Mouse (Mus musculus): ENCODE results near the gene Tmem11.

Tmem11 gene

GRCm38 (mm10) chr11:60826700-60827099 is 52.4 kb downstream of the Tmem11 start:
- no peak for DNase-seq

- DNase-seq: no peak
Observed at GRCm38 (mm10) chr11:60825191-60825590, 53.9 kb downstream of the Tmem11 start.

GRCm38 (mm10) chr11:60823771-60824170 is 55.3 kb downstream of the Tmem11 start:
- no peak for DNase-seq

GRCm38 (mm10) chr11:60816398-60816797 is 62.7 kb downstream of the Tmem11 start:
- DNase-seq: no peak

All from cerebellum, postnatal 10 days (tissue).